Mouse (Mus musculus) heart, embryonic 12.5 days (tissue): ENCODE data around the gene Galnt15. TPM values are rescaled to one million over a fixed set of nuclear protein-coding genes. Genes with fewer than 3 reads are reported as not detected.

Experiments
- ATAC-seq: fragments of 200-750 bp; cut with Nextera tagmentation; 2 replicates; pipeline ENCODE4 v1.8.0; 2017; ENCODE audit warnings: moderate TSS enrichment, moderate library complexity; ENCODE audit not compliant: insufficient number of reproducible peaks, low FRiP score
- H3K27ac ChIP-seq: fragments of 300-500 bp; sonication (generic); 2 replicates; pipeline ENCODE4 v1.5.1; 2016; ENCODE audit warnings: mild to moderate bottlenecking, moderate library complexity; ENCODE audit not compliant: poor library complexity, severe bottlenecking
- H3K27me3 ChIP-seq: fragments of 300-500 bp; sonication (generic); replicated peaks from 2 replicates; pipeline ENCODE4 v1.6.1; 2016; ENCODE audit warnings: mild to moderate bottlenecking, moderate library complexity
- H3K36me3 ChIP-seq: fragments of 300-500 bp; sonication (generic); 2 replicates; pipeline ENCODE4 v1.6.1; 2016; ENCODE audit warnings: mild to moderate bottlenecking, moderate library complexity
- H3K4me1 ChIP-seq: fragments of 300-500 bp; sonication (generic); replicated peaks from 2 replicates; pipeline ENCODE4 v1.6.1; 2016; ENCODE audit warnings: mild to moderate bottlenecking
- H3K4me2 ChIP-seq: fragments of 300-500 bp; sonication (generic); 2 replicates; pipeline ENCODE4 v1.6.1; 2016; ENCODE audit warnings: mild to moderate bottlenecking, moderate library complexity
- H3K4me3 ChIP-seq: fragments of 300-500 bp; sonication (generic); 2 replicates; pipeline ENCODE4 v1.5.1; 2016; ENCODE audit warnings: mild to moderate bottlenecking
- H3K9ac ChIP-seq: fragments of 300-500 bp; sonication (generic); 2 replicates; pipeline ENCODE4 v1.6.1; 2016; ENCODE audit warnings: mild to moderate bottlenecking, moderate library complexity
- H3K9me3 ChIP-seq: fragments of 300-500 bp; sonication (generic); replicated peaks from 2 replicates; pipeline ENCODE4 v1.6.1; 2016; ENCODE audit warnings: mild to moderate bottlenecking, moderate library complexity
- whole genome bisulfite sequencing: fragments of 180-500 bp; shearing (Covaris S2); methylation state at CpG from one replicate; pipeline ENCODE4 v1.1.7; 2016; 5-methylcytosine and 5-hydroxymethylcytosine counted together
- polyA plus RNA-seq: library from polyadenylated mRNA; unstranded; fragments of >200 nt; fragmentation: Nextera tagmentation; extraction: Ambion mirVana; gene quantifications from 2 replicates; pipeline ENCODE4 v1.2.1, GENCODE M21; 2016

Galnt15 gene
- polyA plus RNA-seq, 1 experiment from 2014 or later = 0.29 TPM

DNA sequence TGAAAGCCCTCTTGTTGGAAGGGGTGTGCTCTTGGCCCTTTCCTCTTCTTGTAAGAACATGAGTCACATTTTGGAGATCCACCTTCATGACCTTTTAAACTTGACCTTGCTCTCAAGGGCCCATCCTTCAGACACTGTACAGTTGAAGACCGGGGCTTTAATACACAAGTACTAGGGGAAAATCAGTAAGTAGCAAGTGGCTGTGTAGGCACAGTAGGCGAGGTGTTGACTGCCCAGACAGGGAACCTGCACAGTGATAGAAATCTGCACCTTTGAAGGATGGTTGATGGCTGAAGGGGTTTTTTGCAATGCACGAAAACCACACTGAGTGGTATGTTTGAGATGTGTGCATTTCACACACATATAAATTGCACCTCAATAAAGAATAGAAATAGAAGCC, 12.3 kb upstream of the Galnt15 start:
- 79% methylated on average over 3 of the region's 3 CpGs for WGBS
- Histone ChIP-seq H3K4me3 (no peak overlapping the region), H3K4me1 (peaks cover 11% of the 10 kb centered on the region), H3K27me3 (peaks cover 3% of the 10 kb centered on the region; the same call in 1 of the 2 replicates), H3K27ac (no peak overlapping the region), H3K36me3 (no peaks in the 10 kb centered on the region), H3K4me2 (no peak overlapping the region), H3K9me3 (no peaks in the 10 kb centered on the region), H3K9ac (no peak overlapping the region)
- no peak for ATAC-seq

- Histone ChIP-seq H3K27ac (no peak overlapping the region), H3K9ac (no peak overlapping the region)
- WGBS = 15% methylated on average over 7 of the region's 7 CpGs
Measured at GRCm38 (mm10) chr14:32016921-32017320, 11.9 kb upstream of the Galnt15 start.

DNA sequence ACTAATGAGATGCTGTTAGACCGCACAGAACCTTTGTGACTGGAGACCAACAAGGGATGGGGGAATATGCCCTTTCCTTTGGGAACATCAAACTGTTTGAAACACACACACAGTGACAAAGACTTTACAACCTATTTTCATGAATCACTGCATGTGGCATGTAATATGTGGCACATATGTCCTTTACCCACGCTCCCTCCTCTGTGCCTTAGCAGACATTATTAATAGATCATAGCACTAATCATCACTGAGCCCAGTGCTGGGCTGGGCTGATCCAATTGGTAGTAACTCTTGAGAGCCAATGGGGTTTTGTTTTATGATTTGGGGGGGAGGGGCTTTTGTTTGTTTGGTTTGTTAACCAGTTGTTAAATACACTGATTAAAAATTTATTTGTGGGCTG, 11.3 kb upstream of the Galnt15 start:
- Histone ChIP-seq H3K4me3 (no peak overlapping the region), H3K9me3 (no peaks in the 10 kb centered on the region), H3K4me1 (peaks cover 18% of the 10 kb centered on the region), H3K9ac (no peak overlapping the region), H3K27me3 (peaks cover 5% of the 10 kb centered on the region; the same call in 1 of the 2 replicates), H3K4me2 (no peak overlapping the region), H3K27ac (no peak overlapping the region), H3K36me3 (no peaks in the 10 kb centered on the region)
- 79% methylated on average over 2 of the region's 2 CpGs for WGBS
- no peak for ATAC-seq

More at GRCm38 (mm10) chr14:32016921-32017320, 11.9 kb upstream of the Galnt15 start:
- no peaks in the 10 kb centered on the region for H3K9me3 ChIP-seq
- no peaks in the 10 kb centered on the region for H3K36me3 ChIP-seq
- peaks cover 13% of the 10 kb centered on the region for H3K4me1 ChIP-seq
- no peak overlapping the region for H3K4me2 ChIP-seq
- ATAC-seq = no peak
- no peak overlapping the region for H3K4me3 ChIP-seq
- H3K27me3 ChIP-seq = peaks cover 5% of the 10 kb centered on the region; the same call in 1 of the 2 replicates

DNA sequence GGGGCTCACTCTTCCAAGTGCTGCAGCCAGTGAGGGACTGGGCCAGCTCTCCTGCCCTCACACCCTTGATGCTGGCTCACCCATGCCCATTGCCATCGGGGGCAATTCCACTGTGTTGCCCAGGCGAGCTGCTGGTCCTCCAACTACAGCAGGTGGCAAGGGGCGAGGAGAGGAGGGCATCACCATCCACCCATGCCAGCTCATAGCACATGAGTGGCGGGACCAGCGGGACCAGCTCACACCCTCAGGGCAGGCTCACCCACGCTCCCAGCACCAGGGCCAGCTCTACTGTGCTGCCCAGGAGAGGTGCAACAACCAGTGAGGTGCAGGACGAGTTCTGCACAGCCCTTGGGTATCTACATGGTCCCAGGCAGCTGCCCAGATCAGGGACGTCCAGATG, 9.7 kb upstream of the Galnt15 start:
- Histone ChIP-seq H3K36me3 (no peaks in the 10 kb centered on the region), H3K4me2 (no peak overlapping the region), H3K9ac (no peak overlapping the region), H3K4me3 (no peak overlapping the region), H3K27ac (no peak overlapping the region), H3K4me1 (peaks cover 15% of the 10 kb centered on the region), H3K27me3 (peaks cover 5% of the 10 kb centered on the region; the same call in 1 of the 2 replicates), H3K9me3 (no peaks in the 10 kb centered on the region)
- WGBS = 77% methylated on average over 8 of the region's 8 CpGs
- no peak for ATAC-seq

- Histone ChIP-seq H3K9ac (no peak overlapping the region), H3K36me3 (no peaks in the 10 kb centered on the region), H3K9me3 (no peaks in the 10 kb centered on the region), H3K4me1 (peaks cover 12% of the 10 kb centered on the region), H3K27ac (no peak overlapping the region), H3K27me3 (peaks cover 8% of the 10 kb centered on the region; the same call in 1 of the 2 replicates), H3K4me2 (no peak overlapping the region), H3K4me3 (no peak overlapping the region)
- ATAC-seq = no peak
- 46% methylated on average over 9 of the region's 9 CpGs for WGBS
Measured at GRCm38 (mm10) chr14:32021967-32022366, 6.8 kb upstream of the Galnt15 start.

DNA sequence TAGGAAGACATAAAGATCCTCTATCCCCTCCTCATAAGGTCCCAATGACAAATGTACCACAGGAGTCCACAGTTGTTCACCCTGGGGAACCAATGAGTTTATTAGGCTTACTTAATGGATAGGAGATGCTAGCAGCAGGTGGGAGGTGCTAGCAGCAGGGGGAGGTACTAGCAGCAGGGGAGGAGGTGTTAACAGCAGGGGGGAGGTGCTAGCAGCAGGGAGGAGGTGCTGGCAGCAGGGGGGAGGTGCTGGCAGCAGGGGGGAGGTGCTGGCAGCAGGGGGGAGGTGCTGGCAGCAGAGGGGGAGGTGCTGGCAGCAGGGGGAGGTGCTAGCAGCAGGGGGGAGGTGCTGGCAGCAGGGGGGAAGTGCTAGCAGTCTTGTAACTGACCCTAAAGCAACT, 6.3 kb upstream of the Galnt15 start:
- no peak overlapping the region for H3K4me3 ChIP-seq
- H3K9ac ChIP-seq = no peak overlapping the region
- peaks cover 8% of the 10 kb centered on the region; the same call in 1 of the 2 replicates for H3K27me3 ChIP-seq
- no peaks in the 10 kb centered on the region for H3K36me3 ChIP-seq
- ATAC-seq = peak; percentile 53; the same call in 1 of the 2 replicates
- H3K27ac ChIP-seq = no peak overlapping the region
- no peak overlapping the region for H3K4me2 ChIP-seq
- peaks cover 17% of the 10 kb centered on the region for H3K4me1 ChIP-seq
- no peaks in the 10 kb centered on the region for H3K9me3 ChIP-seq

DNA sequence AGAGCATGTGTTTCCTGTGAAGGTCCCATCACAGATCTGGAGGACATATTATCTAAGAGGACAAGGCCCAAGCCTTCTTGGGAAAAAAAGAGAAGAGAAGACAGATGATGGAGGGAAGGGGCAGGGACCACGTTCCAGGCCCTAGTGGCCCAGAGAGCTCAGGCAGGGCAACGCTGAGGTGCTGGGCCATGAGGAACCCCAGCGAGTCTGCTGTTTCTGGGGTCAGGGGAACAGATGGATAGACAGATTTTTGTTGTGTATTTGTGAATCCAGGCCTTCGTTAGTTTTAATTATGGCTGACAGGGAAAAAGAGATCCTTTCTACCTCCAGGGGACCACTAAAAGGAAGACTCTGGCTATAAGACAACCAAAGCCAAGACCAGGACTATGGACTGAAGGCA, 4.9 kb upstream of the Galnt15 start:
- Histone ChIP-seq H3K9ac (no peak overlapping the region), H3K9me3 (no peaks in the 10 kb centered on the region), H3K27ac (no peak overlapping the region), H3K36me3 (no peaks in the 10 kb centered on the region), H3K27me3 (peaks cover 8% of the 10 kb centered on the region; the same call in 1 of the 2 replicates), H3K4me2 (no peak overlapping the region), H3K4me1 (peaks cover 29% of the 10 kb centered on the region), H3K4me3 (no peak overlapping the region)
- ATAC-seq = no peak
- 86% methylated on average over 4 of the region's 4 CpGs for WGBS

- Histone ChIP-seq H3K27ac (no peak overlapping the region), H3K36me3 (no peaks in the 10 kb centered on the region), H3K9ac (no peak overlapping the region), H3K4me2 (no peak overlapping the region), H3K9me3 (no peaks in the 10 kb centered on the region), H3K27me3 (peaks cover 23% of the 10 kb centered on the region), H3K4me3 (no peak overlapping the region), H3K4me1 (peaks cover 31% of the 10 kb centered on the region)
- WGBS = 61% methylated on average over 7 of the region's 7 CpGs
- no peak for ATAC-seq
Measured at GRCm38 (mm10) chr14:32027218-32027617, 1.6 kb upstream of the Galnt15 start.

- Histone ChIP-seq H3K4me3 (no peak overlapping the region), H3K27ac (no peak overlapping the region), H3K4me2 (peak overlapping the region; percentile 69; the same call in 1 of the 2 replicates), H3K36me3 (no peaks in the 10 kb centered on the region), H3K27me3 (peaks cover 23% of the 10 kb centered on the region), H3K9me3 (no peaks in the 10 kb centered on the region), H3K9ac (no peak overlapping the region), H3K4me1 (peaks cover 26% of the 10 kb centered on the region)
- 53% methylated on average over 14 of the region's 14 CpGs for WGBS
- ATAC-seq = no peak
Measured at GRCm38 (mm10) chr14:32029411-32029992, 713 bp downstream of the Galnt15 start.

GRCm38 (mm10) chr14:32030073-32030472, 1.3 kb downstream of the Galnt15 start:
- ATAC-seq = no peak
- H3K9ac ChIP-seq = no peak overlapping the region
- WGBS = 57% methylated on average over 5 of the region's 5 CpGs
- H3K27me3 ChIP-seq = peaks cover 23% of the 10 kb centered on the region
- H3K36me3 ChIP-seq = no peaks in the 10 kb centered on the region
- no peak overlapping the region for H3K27ac ChIP-seq
- H3K4me1 ChIP-seq = peaks cover 26% of the 10 kb centered on the region
- H3K4me3 ChIP-seq = no peak overlapping the region
- H3K9me3 ChIP-seq = no peaks in the 10 kb centered on the region
- no peak overlapping the region for H3K4me2 ChIP-seq

DNA sequence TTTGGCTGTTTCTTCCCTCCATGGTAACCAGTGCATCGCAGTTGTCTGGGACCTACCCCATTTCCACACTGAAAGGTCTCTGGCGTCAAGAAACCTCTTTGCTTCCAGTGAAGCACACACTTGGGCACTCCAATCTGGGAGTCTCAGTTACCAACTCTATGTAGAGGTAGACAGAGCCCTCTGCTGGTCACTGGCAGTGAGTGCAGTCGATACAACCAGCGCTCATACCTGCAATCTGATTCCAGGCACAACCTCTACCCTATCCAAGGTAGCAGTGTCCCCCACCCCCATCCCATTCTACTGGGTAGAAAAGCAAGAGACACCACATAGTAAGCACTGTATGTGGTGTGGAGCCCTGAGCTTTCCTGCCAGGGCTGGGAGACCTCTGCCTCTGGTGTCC, 3.7 kb downstream of the Galnt15 start:
- Histone ChIP-seq H3K36me3 (no peaks in the 10 kb centered on the region), H3K4me3 (no peak overlapping the region), H3K9ac (no peak overlapping the region), H3K27me3 (peaks cover 20% of the 10 kb centered on the region), H3K27ac (no peak overlapping the region), H3K9me3 (peaks cover under 1% of the 10 kb centered on the region; the same call in 1 of the 2 replicates), H3K4me1 (peaks cover 19% of the 10 kb centered on the region), H3K4me2 (no peak overlapping the region)
- no peak for ATAC-seq
- WGBS = 6% methylated on average over 4 of the region's 4 CpGs

GRCm38 (mm10) chr14:32036482-32036881, 7.7 kb downstream of the Galnt15 start:
- no peak for ATAC-seq
- 74% methylated on average over 5 of the region's 5 CpGs for WGBS

More at GRCm38 (mm10) chr14:32036482-32036881, 7.7 kb downstream of the Galnt15 start:
- no peak overlapping the region for H3K9ac ChIP-seq
- no peaks in the 10 kb centered on the region for H3K36me3 ChIP-seq
- H3K27me3 ChIP-seq = no peaks in the 10 kb centered on the region
- peaks cover 4% of the 10 kb centered on the region; the same call in 1 of the 2 replicates for H3K9me3 ChIP-seq
- no peak overlapping the region for H3K27ac ChIP-seq
- H3K4me3 ChIP-seq = no peak overlapping the region
- H3K4me2 ChIP-seq = no peak overlapping the region
- peaks cover 2% of the 10 kb centered on the region; the same call in 1 of the 2 replicates for H3K4me1 ChIP-seq
